Mouse (Mus musculus): ENCODE data around the gene Pomgnt2. TPM values are rescaled to one million over a fixed set of nuclear protein-coding genes. Genes with fewer than 3 reads are reported as not detected.

Gene Pomgnt2
- polyA plus RNA-seq, 1 experiment, result 7.5 TPM

- H3K4me1 ChIP-seq (ENCODE audit: control insufficient read depth, insufficient read depth, low read length), result no peaks in the 10 kb centered on the region
- TF ChIP-seq POLR2A (IDR thresholded peaks at IDR 0.05; ENCODE audit: insufficient read depth, low read length) (no peak), CTCF (IDR thresholded peaks at IDR 0.05; ENCODE audit: low read depth, low read length) (peak; percentile 87)
- H3K27ac ChIP-seq (ENCODE audit: insufficient read depth, low read length), result no peak overlapping the region
- no peaks in the 10 kb centered on the region for H3K36me3 ChIP-seq (ENCODE audit: control insufficient read depth, insufficient read depth, low read length, poor library complexity, severe bottlenecking)
- H3K4me3 ChIP-seq (ENCODE audit: low read depth, low read length), result no peak overlapping the region
- H3K27me3 ChIP-seq (ENCODE audit: control insufficient read depth, insufficient read depth, low read length, poor library complexity, severe bottlenecking), result no peaks in the 10 kb centered on the region
- H3K9me3 ChIP-seq (replicated peaks; ENCODE audit: control insufficient read depth, insufficient read depth, low read length, poor library complexity, severe bottlenecking), result no peaks in the 10 kb centered on the region
- no peak overlapping the region for H3K9ac ChIP-seq (ENCODE audit: low read depth, poor library complexity, severe bottlenecking)
Observed at GRCm38 (mm10) chr9:121983504-121983903, 13.4 kb downstream of the Pomgnt2 start.

GRCm38 (mm10) chr9:121982665-121983064, 14.2 kb downstream of the Pomgnt2 start:
- Histone ChIP-seq H3K4me1 (ENCODE audit: control insufficient read depth, insufficient read depth, low read length) (no peaks in the 10 kb centered on the region), H3K9ac (ENCODE audit: low read depth, poor library complexity, severe bottlenecking) (no peak overlapping the region), H3K27ac (ENCODE audit: insufficient read depth, low read length) (no peak overlapping the region), H3K4me3 (ENCODE audit: low read depth, low read length) (no peak overlapping the region), H3K27me3 (ENCODE audit: control insufficient read depth, insufficient read depth, low read length, poor library complexity, severe bottlenecking) (no peaks in the 10 kb centered on the region), H3K36me3 (ENCODE audit: control insufficient read depth, insufficient read depth, low read length, poor library complexity, severe bottlenecking) (no peaks in the 10 kb centered on the region), H3K9me3 (replicated peaks; ENCODE audit: control insufficient read depth, insufficient read depth, low read length, poor library complexity, severe bottlenecking) (no peaks in the 10 kb centered on the region)
- no peak for TF ChIP-seq POLR2A (IDR thresholded peaks at IDR 0.05; ENCODE audit: insufficient read depth, low read length)
- peak; percentile 35 for TF ChIP-seq CTCF (IDR thresholded peaks at IDR 0.05; ENCODE audit: low read depth, low read length)

- no peak overlapping the region for H3K9ac ChIP-seq (ENCODE audit: low read depth, poor library complexity, severe bottlenecking)
- H3K27ac ChIP-seq (ENCODE audit: insufficient read depth, low read length), result no peak overlapping the region
- no peak for TF ChIP-seq CTCF (IDR thresholded peaks at IDR 0.05; ENCODE audit: low read depth, low read length)
- H3K4me3 ChIP-seq (ENCODE audit: low read depth, low read length), result no peak overlapping the region
- no peaks in the 10 kb centered on the region for H3K9me3 ChIP-seq (replicated peaks; ENCODE audit: control insufficient read depth, insufficient read depth, low read length, poor library complexity, severe bottlenecking)
- no peaks in the 10 kb centered on the region for H3K36me3 ChIP-seq (ENCODE audit: control insufficient read depth, insufficient read depth, low read length, poor library complexity, severe bottlenecking)
- no peaks in the 10 kb centered on the region for H3K4me1 ChIP-seq (ENCODE audit: control insufficient read depth, insufficient read depth, low read length)
- H3K27me3 ChIP-seq (ENCODE audit: control insufficient read depth, insufficient read depth, low read length, poor library complexity, severe bottlenecking), result no peaks in the 10 kb centered on the region
Observed at GRCm38 (mm10) chr9:121982214-121982613, 14.7 kb downstream of the Pomgnt2 start.

- H3K36me3 ChIP-seq (ENCODE audit: control insufficient read depth, insufficient read depth, low read length, poor library complexity, severe bottlenecking), result no peaks in the 10 kb centered on the region
- TF ChIP-seq POLR2A (IDR thresholded peaks at IDR 0.05; ENCODE audit: insufficient read depth, low read length) (no peak), EP300 (IDR thresholded peaks at IDR 0.05; ENCODE audit: insufficient read depth, low read depth, low read length) (no peak), CTCF (IDR thresholded peaks at IDR 0.05; ENCODE audit: low read depth, low read length) (no peak)
- H3K4me1 ChIP-seq (ENCODE audit: control insufficient read depth, insufficient read depth, low read length), result no peaks in the 10 kb centered on the region
- H3K4me3 ChIP-seq (ENCODE audit: low read depth, low read length), result no peak overlapping the region
- no peak overlapping the region for H3K9ac ChIP-seq (ENCODE audit: low read depth, poor library complexity, severe bottlenecking)
- H3K27me3 ChIP-seq (ENCODE audit: control insufficient read depth, insufficient read depth, low read length, poor library complexity, severe bottlenecking), result no peaks in the 10 kb centered on the region
- H3K9me3 ChIP-seq (replicated peaks; ENCODE audit: control insufficient read depth, insufficient read depth, low read length, poor library complexity, severe bottlenecking), result no peaks in the 10 kb centered on the region
- no peak overlapping the region for H3K27ac ChIP-seq (ENCODE audit: insufficient read depth, low read length)
Observed at GRCm38 (mm10) chr9:121981466-121982105, 15.3 kb downstream of the Pomgnt2 start.

- no peaks in the 10 kb centered on the region for H3K4me1 ChIP-seq (ENCODE audit: control insufficient read depth, insufficient read depth, low read length)
- H3K9me3 ChIP-seq (replicated peaks; ENCODE audit: control insufficient read depth, insufficient read depth, low read length, poor library complexity, severe bottlenecking), result no peaks in the 10 kb centered on the region
- no peak overlapping the region for H3K4me3 ChIP-seq (ENCODE audit: low read depth, low read length)
- no peak overlapping the region for H3K9ac ChIP-seq (ENCODE audit: low read depth, poor library complexity, severe bottlenecking)
- H3K27me3 ChIP-seq (ENCODE audit: control insufficient read depth, insufficient read depth, low read length, poor library complexity, severe bottlenecking), result no peaks in the 10 kb centered on the region
- H3K27ac ChIP-seq (ENCODE audit: insufficient read depth, low read length), result no peak overlapping the region
- no peaks in the 10 kb centered on the region for H3K36me3 ChIP-seq (ENCODE audit: control insufficient read depth, insufficient read depth, low read length, poor library complexity, severe bottlenecking)
- TF ChIP-seq EP300 (IDR thresholded peaks at IDR 0.05; ENCODE audit: insufficient read depth, low read depth, low read length), result no peak
- TF ChIP-seq CTCF (IDR thresholded peaks at IDR 0.05; ENCODE audit: low read depth, low read length), result no peak
- TF ChIP-seq POLR2A (IDR thresholded peaks at IDR 0.05; ENCODE audit: insufficient read depth, low read length), result no peak
Observed at GRCm38 (mm10) chr9:121981046-121981445, 15.9 kb downstream of the Pomgnt2 start.

- H3K36me3 ChIP-seq (ENCODE audit: control insufficient read depth, insufficient read depth, low read length, poor library complexity, severe bottlenecking), result no peaks in the 10 kb centered on the region
- no peak overlapping the region for H3K27ac ChIP-seq (ENCODE audit: insufficient read depth, low read length)
- H3K27me3 ChIP-seq (ENCODE audit: control insufficient read depth, insufficient read depth, low read length, poor library complexity, severe bottlenecking), result no peaks in the 10 kb centered on the region
- no peak overlapping the region for H3K4me3 ChIP-seq (ENCODE audit: low read depth, low read length)
- H3K9me3 ChIP-seq (replicated peaks; ENCODE audit: control insufficient read depth, insufficient read depth, low read length, poor library complexity, severe bottlenecking), result no peaks in the 10 kb centered on the region
- no peak overlapping the region for H3K9ac ChIP-seq (ENCODE audit: low read depth, poor library complexity, severe bottlenecking)
- no peaks in the 10 kb centered on the region for H3K4me1 ChIP-seq (ENCODE audit: control insufficient read depth, insufficient read depth, low read length)
- TF ChIP-seq EP300 (IDR thresholded peaks at IDR 0.05; ENCODE audit: insufficient read depth, low read depth, low read length) (no peak), POLR2A (IDR thresholded peaks at IDR 0.05; ENCODE audit: insufficient read depth, low read length) (no peak), CTCF (IDR thresholded peaks at IDR 0.05; ENCODE audit: low read depth, low read length) (no peak)
Observed at GRCm38 (mm10) chr9:121975321-121975720, 21.6 kb downstream of the Pomgnt2 start.
